In the genomic region with DNA sequence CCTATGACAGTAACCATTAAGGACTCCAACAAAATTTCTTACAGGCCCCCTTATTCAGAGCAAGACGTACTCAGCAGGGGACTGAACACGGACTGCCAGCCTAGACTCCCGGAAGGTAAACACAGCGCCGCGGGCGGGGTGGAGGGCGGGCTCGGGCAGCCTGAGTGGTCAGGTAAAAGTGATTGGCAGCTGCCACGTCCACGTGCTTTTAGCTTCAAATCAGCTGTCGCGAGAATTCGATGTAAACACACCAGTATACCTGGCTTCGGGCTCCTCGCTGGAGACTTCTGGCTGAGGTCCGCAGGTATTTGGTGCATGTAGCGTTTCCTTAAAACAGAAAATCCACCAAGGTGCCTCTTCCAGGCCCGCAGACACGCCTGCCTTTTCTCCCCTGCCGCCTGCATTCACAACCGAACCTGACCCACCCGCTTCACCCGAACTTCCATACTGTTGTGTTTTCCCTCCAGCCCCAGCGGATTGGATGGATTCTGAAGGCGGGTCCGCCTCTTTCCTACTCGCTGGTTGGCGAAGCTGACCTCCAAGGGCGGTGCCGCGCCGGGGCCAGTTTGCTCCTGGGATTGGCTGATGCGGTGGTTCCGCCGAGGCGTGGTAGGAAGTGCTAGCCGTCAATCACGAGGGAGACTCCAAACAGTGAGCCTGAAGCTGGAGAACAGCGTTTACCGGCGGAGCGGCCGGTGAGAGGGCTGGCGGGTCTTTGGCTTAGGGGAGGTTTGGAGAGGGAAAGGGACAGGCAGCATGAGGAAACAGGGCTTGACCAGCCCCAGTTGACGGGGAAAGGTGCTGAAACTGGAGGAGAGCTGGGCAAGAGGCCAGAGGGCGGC, we compare ENCODE assay signal across 7 mouse cellular contexts. TPM values are rescaled to one million over a fixed set of nuclear protein-coding genes. Genes with fewer than 3 reads are reported as not detected.
A peak's percentile ranks its signal among the peaks of the same experiment; 100 is the strongest.
DNase-seq lines count a peak whose midpoint lies in the region; ATAC-seq lines count a peak whose summit lies in the region.

A gene (plus strand): TSS at position 629 of the 842 bp plus-strand sequence.

- 0 out of 2 replicates have a peak within 1 kb of the TSS, but pooled peaks have one; percentile 45 for H3K27ac ChIP-seq in intestine, embryonic 16.5 days (ENCODE audit: low read length)
- H3K27ac ChIP-seq in midbrain, embryonic 11.5 days (ENCODE audit: low read depth, low read length), result no peak within 1 kb of the TSS

- under 1% methylated on average over 47 of the region's 47 CpGs for WGBS in intestine, embryonic 16.5 days
- under 1% methylated on average over 47 of the region's 47 CpGs for WGBS in midbrain, embryonic 11.5 days

- intact Hi-C loops in left cerebral cortex, postnatal 36 days (cut with DNase I), result loop anchor here (5.0 kb wide), 1 partner anchor 40 kb away; a partner anchor contains a TSS

- no peaks in the 10 kb centered on the region for H3K9me3 ChIP-seq in intestine, embryonic 16.5 days (ENCODE audit: control insufficient read depth, low read length)
- no peaks in the 10 kb centered on the region for H3K9me3 ChIP-seq in midbrain, embryonic 11.5 days (ENCODE audit: control insufficient read depth, low read length)

- H3K4me1 ChIP-seq in intestine, embryonic 16.5 days (ENCODE audit: control insufficient read depth, insufficient read depth, low read length), result 0 out of 2 replicates have a peak, but pooled peaks cover 5% of the 10 kb centered on the region
- H3K4me1 ChIP-seq in midbrain, embryonic 11.5 days (ENCODE audit: control insufficient read depth, insufficient read depth, low read length), result peaks cover 7% of the 10 kb centered on the region

- peak within 1 kb of the TSS; percentile 77 for H3K4me3 ChIP-seq in intestine, embryonic 16.5 days (ENCODE audit: low read length)
- H3K4me3 ChIP-seq in midbrain, embryonic 11.5 days (ENCODE audit: low read depth, low read length), result peak within 1 kb of the TSS; percentile 69

- peak within 1 kb of the TSS; percentile 83 for H3K9ac ChIP-seq in intestine, embryonic 16.5 days (ENCODE audit: low read depth, low read length)
- peak within 1 kb of the TSS; percentile 67 for H3K9ac ChIP-seq in midbrain, embryonic 11.5 days (ENCODE audit: low read length)

- H3K27me3 ChIP-seq in intestine, embryonic 16.5 days (replicated peaks; ENCODE audit: control insufficient read depth, insufficient read depth, low read length), result no peaks in the 10 kb centered on the region
- no peaks in the 10 kb centered on the region for H3K27me3 ChIP-seq in midbrain, embryonic 11.5 days (ENCODE audit: control insufficient read depth, insufficient read depth, low read length)

- H3K36me3 ChIP-seq in intestine, embryonic 16.5 days (ENCODE audit: control insufficient read depth, insufficient read depth, low read length), result no peaks in the 10 kb centered on the region
- no peaks in the 10 kb centered on the region for H3K36me3 ChIP-seq in midbrain, embryonic 11.5 days (ENCODE audit: control insufficient read depth, insufficient read depth, low read length)

- DNase-seq in adrenal gland, adult 8-10 months, result peak; percentile 99
- DNase-seq in embryo, embryonic 9.5 days (ENCODE audit: extremely low spot score), result peak; percentile 97
- peak; percentile 94 to 98 for DNase-seq in gastrocnemius, postnatal 4 days (ENCODE audit: low spot score in 2 of 2)
- DNase-seq in left cerebral cortex, postnatal 36 days (ENCODE audit: low spot score in 2 of 2), result peak; percentile 99
- DNase-seq in midbrain, embryonic 11.5 days (ENCODE audit: low spot score, missing footprints), result peak; percentile 99
- DNase-seq in skeletal muscle tissue, adult 2 months (ENCODE audit: low read depth, low spot score), result peak; percentile 97

- peak; percentile 100 for ATAC-seq in intestine, embryonic 16.5 days
- ATAC-seq in midbrain, embryonic 11.5 days (ENCODE audit: low FRiP score), result peak; percentile 100

- H3K4me2 ChIP-seq in intestine, embryonic 16.5 days (ENCODE audit: low read depth, low read length), result peak within 1 kb of the TSS; percentile 79
- H3K4me2 ChIP-seq in midbrain, embryonic 11.5 days, result peak within 1 kb of the TSS; percentile 71

RNA-seq across cellular contexts. Expression of the gene that starts here (rescaled TPM):
- total RNA-seq in adrenal gland, adult 8-10 months (2022), result 10 to 100 TPM; 47.5 to 76.4 (median 53.4) TPM
- 10 to 100 TPM; 37.5 to 47.1 TPM for total RNA-seq in gastrocnemius, postnatal 4 days (2021)
- polyA plus RNA-seq in intestine, embryonic 16.5 days (2015; fragmentation: Nextera tagmentation; extraction: Ambion mirVana), result 15.4 and 20.2 TPM in 2 replicates
- total RNA-seq in left cerebral cortex, postnatal 36 days (2021), result 10 to 100 TPM; 69.6 to 74.1 TPM
- polyA plus RNA-seq in midbrain, embryonic 11.5 days (2014; fragmentation: Nextera tagmentation; extraction: Ambion mirVana), result 29.9 and 30.2 TPM in 2 replicates
